In genomic region chr1:127816381-127816780, GRCm38 (mm10) we compare ENCODE assay signal across 23 mouse cellular contexts. TPM values are rescaled to one million over a fixed set of nuclear protein-coding genes. Genes with fewer than 3 reads are reported as not detected.
DNase-seq lines count a peak whose midpoint lies in the region; ATAC-seq and TF ChIP-seq lines count a peak whose summit lies in the region.
"Had no signal": no experiment of that assay in that cellular context is flagged by ENCODE, and none has a peak within 500 bp of the region (broad histone marks: within the 10 kb centered on the region; RNA-seq: fewer than 3 reads in every experiment).

No protein-coding gene starts in this region.

- intact Hi-C loops in heart, postnatal 36 days (cut with DNase I), result no loop called here
- intact Hi-C loops in heart, postnatal 10 days (cut with DNase I), result no loop called here

- TF ChIP-seq EP300 in heart, postnatal 0 days (IDR thresholded peaks at IDR 0.05; ENCODE audit: low read depth), result no peak

- H3K4me1 ChIP-seq in heart, postnatal 0 days (ENCODE audit: control insufficient read depth, insufficient read depth), result no peaks in the 10 kb centered on the region
- no peaks in the 10 kb centered on the region for H3K4me1 ChIP-seq in midbrain, embryonic 11.5 days (ENCODE audit: control insufficient read depth, insufficient read depth, low read length)
- H3K4me1 ChIP-seq in midbrain, embryonic 10.5 days, result peaks cover 8% of the 10 kb centered on the region; the same call in 1 of the 2 replicates

- 77% methylated on average over 6 of the region's 6 CpGs for WGBS in heart, postnatal 0 days
- WGBS in midbrain, embryonic 11.5 days, result 89% methylated on average over 6 of the region's 6 CpGs
- WGBS in midbrain, embryonic 10.5 days, result 92% methylated on average over 6 of the region's 6 CpGs

- H3K4me2 ChIP-seq in heart, postnatal 0 days (ENCODE audit: low read depth, low read length), result no peak overlapping the region
- H3K4me2 ChIP-seq in midbrain, embryonic 11.5 days, result no peak overlapping the region

- DNase-seq in heart, adult 11 months, result peak; percentile 73
- no peak for DNase-seq in heart, postnatal 36 days
- peak; percentile 1 for DNase-seq in heart, postnatal 0 days (ENCODE audit: low spot score)
- no peak for DNase-seq in heart, postnatal 10 days
- peak; percentile 72 for DNase-seq in midbrain, embryonic 11.5 days (ENCODE audit: low spot score, missing footprints)
- DNase-seq in midbrain, embryonic 10.5 days (ENCODE audit: low spot score), result no peak
- DNase-seq: adrenal gland, adult 2 months; adrenal gland, adult 8-10 months; adrenal gland, postnatal 10 days; adrenal gland, postnatal 14 days; adrenal gland, postnatal 25 days; adrenal gland, postnatal 36 days; B cell, adult 2 months; cerebellum, adult 11 months; cerebellum, adult 11-12 months; cerebellum, adult 18-20 months had no signal

- no peak for TF ChIP-seq CTCF in heart, postnatal 0 days (IDR thresholded peaks at IDR 0.05; ENCODE audit: low read depth)

- H3K4me3 ChIP-seq in heart, postnatal 0 days (ENCODE audit: low read depth, low read length), result no peak overlapping the region
- H3K4me3 ChIP-seq in midbrain, embryonic 11.5 days (ENCODE audit: low read depth, low read length), result no peak overlapping the region
- H3K4me3 ChIP-seq in midbrain, embryonic 10.5 days, result no peak overlapping the region

- ATAC-seq in heart, postnatal 0 days (ENCODE audit: insufficient read depth, low read depth), result no peak
- ATAC-seq in midbrain, embryonic 11.5 days (ENCODE audit: low FRiP score), result no peak
- ATAC-seq: activated CD4-positive, CD25-positive, alpha-beta regulatory T cell, adult 4 months; CD4-positive, CD25-positive, alpha-beta regulatory T cell, adult 4 months; Patski had no signal

- H3K36me3 ChIP-seq in heart, postnatal 0 days (replicated peaks; ENCODE audit: control insufficient read depth, insufficient read depth, low read length), result no peaks in the 10 kb centered on the region
- H3K36me3 ChIP-seq in midbrain, embryonic 11.5 days (ENCODE audit: control insufficient read depth, insufficient read depth, low read length), result no peaks in the 10 kb centered on the region
- H3K36me3 ChIP-seq in midbrain, embryonic 10.5 days, result no peaks in the 10 kb centered on the region
- H3K36me3 ChIP-seq: G1E had no signal

- H3K9me3 ChIP-seq in heart, postnatal 0 days (replicated peaks; ENCODE audit: control insufficient read depth, low read length), result no peaks in the 10 kb centered on the region
- H3K9me3 ChIP-seq in midbrain, embryonic 11.5 days (ENCODE audit: control insufficient read depth, low read length), result no peaks in the 10 kb centered on the region
- no peaks in the 10 kb centered on the region for H3K9me3 ChIP-seq in midbrain, embryonic 10.5 days (replicated peaks)
- H3K9me3 ChIP-seq: G1E had no signal

- no peaks in the 10 kb centered on the region for H3K27me3 ChIP-seq in heart, postnatal 0 days (ENCODE audit: control insufficient read depth, insufficient read depth, low read length)
- no peaks in the 10 kb centered on the region for H3K27me3 ChIP-seq in midbrain, embryonic 11.5 days (ENCODE audit: control insufficient read depth, insufficient read depth, low read length)
- H3K27me3 ChIP-seq in midbrain, embryonic 10.5 days (ENCODE audit: low read depth, poor library complexity, severe bottlenecking), result no peaks in the 10 kb centered on the region
- H3K27me3 ChIP-seq: CH12.LX, Patski had no signal

- no peak overlapping the region for H3K27ac ChIP-seq in heart, postnatal 0 days (ENCODE audit: low read depth)
- H3K27ac ChIP-seq in midbrain, embryonic 11.5 days (ENCODE audit: low read depth, low read length), result no peak overlapping the region
- H3K27ac ChIP-seq in midbrain, embryonic 10.5 days (replicated peaks), result no peak overlapping the region

- H3K9ac ChIP-seq in heart, postnatal 0 days (replicated peaks; ENCODE audit: low read depth, low read length), result no peak overlapping the region
- no peak overlapping the region for H3K9ac ChIP-seq in midbrain, embryonic 11.5 days (ENCODE audit: low read length)

RNA-seq across cellular contexts. Expression of gene Map3k19, which starts 38.5 kb away (rescaled TPM):
- total RNA-seq in heart, postnatal 36 days (2021), result under 1 TPM in 1 of 2 experiments, not detected in 1; 0.05 TPM
- 0.04 TPM in 1 of 2 replicates, not detected in the other for total RNA-seq in heart, postnatal 0 days (2014; rRNA removed; ENCODE audit: low replicate concordance)
- polyA plus RNA-seq in heart, postnatal 0 days (2015; fragmentation: Nextera tagmentation; extraction: Ambion mirVana), result 0.04 TPM in 1 of 2 replicates, not detected in the other
- under 1 TPM in 1 of 2 experiments, not detected in 1; 0.07 TPM for total RNA-seq in heart, postnatal 10 days (2021)
- polyA plus RNA-seq in midbrain, embryonic 11.5 days (2014; fragmentation: Nextera tagmentation; extraction: Ambion mirVana), result 0.10 TPM in 1 of 2 replicates, not detected in the other
- polyA plus RNA-seq in midbrain, embryonic 10.5 days (2016; fragmentation: Nextera tagmentation; extraction: Ambion mirVana), result 0.11 and 0.12 TPM in 2 replicates
- total RNA-seq: ES-E14, MEL had no signal
- polyA plus RNA-seq: G1E, Patski had no signal

RNA-seq across cellular contexts. Expression of gene Ccnt2, which starts 42.4 kb away (rescaled TPM):
- 10 to 100 TPM; 20.9 to 26.6 TPM for total RNA-seq in heart, postnatal 36 days (2021)
- 26.6 and 30.6 TPM in 2 replicates for total RNA-seq in heart, postnatal 0 days (2014; rRNA removed; ENCODE audit: low replicate concordance)
- 37.4 and 42.4 TPM in 2 replicates for polyA plus RNA-seq in heart, postnatal 0 days (2015; fragmentation: Nextera tagmentation; extraction: Ambion mirVana)
- total RNA-seq in heart, postnatal 10 days (2021), result 10 to 100 TPM; 33.5 to 33.9 TPM
- 89.6 and 94.7 TPM in 2 replicates for polyA plus RNA-seq in midbrain, embryonic 11.5 days (2014; fragmentation: Nextera tagmentation; extraction: Ambion mirVana)
- polyA plus RNA-seq in midbrain, embryonic 10.5 days (2016; fragmentation: Nextera tagmentation; extraction: Ambion mirVana), result 92.2 and 108 TPM in 2 replicates

RNA-seq across cellular contexts. Expression of gene Rab3gap1, which starts 52.2 kb away (rescaled TPM):
- total RNA-seq in heart, postnatal 36 days (2021), result 10 to 100 TPM; 41.2 to 42.7 TPM
- total RNA-seq in heart, postnatal 0 days (2014; rRNA removed; ENCODE audit: low replicate concordance), result 39.8 and 43.9 TPM in 2 replicates
- 21.4 and 22.7 TPM in 2 replicates for polyA plus RNA-seq in heart, postnatal 0 days (2015; fragmentation: Nextera tagmentation; extraction: Ambion mirVana)
- total RNA-seq in heart, postnatal 10 days (2021), result 10 to 100 TPM; 41.4 to 46.1 TPM
- 14.1 and 15.5 TPM in 2 replicates for polyA plus RNA-seq in midbrain, embryonic 11.5 days (2014; fragmentation: Nextera tagmentation; extraction: Ambion mirVana)
- polyA plus RNA-seq in midbrain, embryonic 10.5 days (2016; fragmentation: Nextera tagmentation; extraction: Ambion mirVana), result 15.8 and 18.4 TPM in 2 replicates

Comparison
In these comparisons a context has a peak if more than half of its experiments do, and no peak if none do; other contexts are left out.
1. DNase-seq: peak in heart, adult 11 months (single experiment), heart, postnatal 0 days (single experiment) and midbrain, embryonic 11.5 days (single experiment); none in heart, postnatal 36 days (0 of 2), heart, postnatal 10 days (0 of 2) and midbrain, embryonic 10.5 days (single experiment).